Mouse (Mus musculus) lung, postnatal 0 days (tissue): ENCODE results near the gene Herpud2.

Source experiments
- CTCF ChIP-seq: IDR thresholded peaks from 2 replicates; pipeline ENCODE4 v1.5.1; 2016; ENCODE audit warnings: antibody characterized with exemption, mild to moderate bottlenecking
- EP300 ChIP-seq: IDR thresholded peaks from 2 replicates; pipeline ENCODE4 v1.6.1; 2016; ENCODE audit warnings: antibody characterized with exemption, mild to moderate bottlenecking, control low read depth

- TF ChIP-seq CTCF = no peak
- TF ChIP-seq EP300 = no peak
These were observed 33.0 kb upstream of the Herpud2 start for GRCm38 (mm10) chr9:25184606-25185005.
